29 mouse cellular contexts compared by ENCODE assay signal in the genomic region with DNA sequence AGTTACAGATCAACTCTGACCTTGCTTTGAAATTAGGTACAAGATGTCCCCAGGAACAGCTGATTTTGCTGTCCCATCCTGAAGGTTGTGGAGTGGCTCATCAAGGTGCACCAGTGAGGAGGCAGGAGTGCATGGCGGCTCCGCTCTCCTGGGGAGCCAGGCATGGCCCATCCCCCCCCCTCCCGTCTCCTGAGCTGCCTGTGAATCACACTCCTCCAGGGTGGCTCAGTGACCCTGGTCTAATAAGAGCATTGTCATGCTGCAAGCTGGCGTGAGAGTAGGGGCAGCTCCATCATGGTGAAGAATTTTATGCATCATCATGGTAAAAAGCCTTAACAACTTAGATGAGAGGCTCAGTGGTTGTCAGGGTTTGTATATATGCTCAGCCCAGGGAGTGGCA. TPM values are rescaled to one million over a fixed set of nuclear protein-coding genes. Genes with fewer than 3 reads are reported as not detected.
A peak's percentile ranks its signal among the peaks of the same experiment; 100 is the strongest.
DNase-seq lines count a peak whose midpoint lies in the region; ATAC-seq and TF ChIP-seq lines count a peak whose summit lies in the region.
"Had no signal": no experiment of that assay in that cellular context is flagged by ENCODE, and none has a peak within 500 bp of the region (broad histone marks: within the 10 kb centered on the region; RNA-seq: fewer than 3 reads in every experiment).

No protein-coding gene starts in this region.

- no peak for TF ChIP-seq EP300 in heart, adult 2 months (IDR thresholded peaks at IDR 0.05; ENCODE audit: insufficient read depth, low read depth, low read length)

- H3K4me1 ChIP-seq in hindbrain, embryonic 10.5 days (replicated peaks) = peaks cover 18% of the 10 kb centered on the region
- no peaks in the 10 kb centered on the region for H3K4me1 ChIP-seq in hindbrain, postnatal 0 days (ENCODE audit: insufficient read depth, low read length)
- peaks cover 8% of the 10 kb centered on the region for H3K4me1 ChIP-seq in kidney, embryonic 15.5 days
- no peaks in the 10 kb centered on the region for H3K4me1 ChIP-seq in heart, adult 2 months (ENCODE audit: control insufficient read depth, insufficient read depth, low read length)
- H3K4me1 ChIP-seq: embryonic facial prominence, embryonic 12.5 days; embryonic facial prominence, embryonic 15.5 days; heart, embryonic 13.5 days had no signal

- WGBS in hindbrain, embryonic 10.5 days = 28% methylated on average over 4 of the region's 4 CpGs
- WGBS in hindbrain, postnatal 0 days = 53% methylated on average over 4 of the region's 4 CpGs
- WGBS in kidney, embryonic 15.5 days = 38% methylated on average over 4 of the region's 4 CpGs
- WGBS in heart, adult 2 months = 61% methylated on average over 4 of the region's 4 CpGs

- peaks cover 54% of the 10 kb centered on the region for H3K27me3 ChIP-seq in hindbrain, embryonic 10.5 days (ENCODE audit: insufficient read depth, poor library complexity, severe bottlenecking)
- no peaks in the 10 kb centered on the region for H3K27me3 ChIP-seq in hindbrain, postnatal 0 days (ENCODE audit: insufficient read depth, low read length)
- no peaks in the 10 kb centered on the region for H3K27me3 ChIP-seq in kidney, embryonic 15.5 days
- H3K27me3 ChIP-seq in heart, adult 2 months (ENCODE audit: control insufficient read depth, insufficient read depth, low read length) = no peaks in the 10 kb centered on the region
- H3K27me3 ChIP-seq: embryonic facial prominence, embryonic 12.5 days; embryonic facial prominence, embryonic 15.5 days; heart, embryonic 13.5 days had no signal

- peak; percentile 13 for DNase-seq in hindbrain, embryonic 10.5 days (ENCODE audit: low spot score)
- no peak for DNase-seq in hindbrain, postnatal 0 days (ENCODE audit: low spot score)
- DNase-seq in kidney, adult 18-20 months = no peak
- peak; percentile 70 for DNase-seq in Muller cell, postnatal 12 days (ENCODE audit: inconsistent ontology term)
- DNase-seq in NIH3T3 (ENCODE audit: low read depth) = peak; percentile 12
- DNase-seq in layer of hippocampus, adult 18-20 months (ENCODE audit: low spot score in 2 of 2) = no peak
- no peak for DNase-seq in heart, adult 2 months
- DNase-seq: adrenal gland, postnatal 10 days; cerebellum, adult 11-12 months; cerebellum, adult 8-10 months; cerebellum, postnatal 10 days; cerebellum, postnatal 36 days; forebrain, postnatal 0 days; gastrocnemius, postnatal 25 days; heart, adult 18-20 months; heart, postnatal 14 days; heart, postnatal 4 days had no signal

- TF ChIP-seq CTCF in hindbrain, postnatal 0 days (IDR thresholded peaks at IDR 0.05; ENCODE audit: low read depth) = no peak
- TF ChIP-seq CTCF in heart, adult 2 months (IDR thresholded peaks at IDR 0.05) = no peak

- H3K9me3 ChIP-seq in hindbrain, embryonic 10.5 days = no peaks in the 10 kb centered on the region
- no peaks in the 10 kb centered on the region for H3K9me3 ChIP-seq in hindbrain, postnatal 0 days (ENCODE audit: low read length)
- no peaks in the 10 kb centered on the region for H3K9me3 ChIP-seq in kidney, embryonic 15.5 days (replicated peaks)
- H3K9me3 ChIP-seq: embryonic facial prominence, embryonic 12.5 days; embryonic facial prominence, embryonic 15.5 days; heart, embryonic 10.5 days; heart, embryonic 13.5 days had no signal

- no peak overlapping the region for H3K9ac ChIP-seq in hindbrain, postnatal 0 days (replicated peaks; ENCODE audit: low read length)
- H3K9ac ChIP-seq in kidney, embryonic 15.5 days = no peak overlapping the region
- H3K9ac ChIP-seq in heart, adult 2 months (ENCODE audit: low read depth, low read length) = no peak overlapping the region
- H3K9ac ChIP-seq: embryonic facial prominence, embryonic 12.5 days; embryonic facial prominence, embryonic 15.5 days; forebrain, postnatal 0 days; heart, embryonic 13.5 days; hindbrain, embryonic 14.5 days had no signal

- intact Hi-C loops in heart, adult 2 months (cut with DNase I) = no loop called here

- H3K4me2 ChIP-seq in hindbrain, postnatal 0 days (ENCODE audit: low read depth, low read length) = no peak overlapping the region
- no peak overlapping the region for H3K4me2 ChIP-seq in kidney, embryonic 15.5 days
- H3K4me2 ChIP-seq: embryonic facial prominence, embryonic 12.5 days; embryonic facial prominence, embryonic 15.5 days; heart, embryonic 13.5 days; hindbrain, embryonic 14.5 days had no signal

- no peak for ATAC-seq in hindbrain, postnatal 0 days
- ATAC-seq in kidney, embryonic 15.5 days (replicated peaks; ENCODE audit: low FRiP score) = 0 out of 2 replicates have a peak, but pooled peaks have one; percentile 43
- ATAC-seq: CD4-positive, CD25-positive, alpha-beta regulatory T cell, adult 4 months; forebrain, embryonic 14.5 days; forebrain, postnatal 0 days; Patski had no signal

- no peak overlapping the region for H3K27ac ChIP-seq in hindbrain, embryonic 10.5 days
- H3K27ac ChIP-seq in hindbrain, postnatal 0 days = no peak overlapping the region
- no peak overlapping the region for H3K27ac ChIP-seq in kidney, embryonic 15.5 days
- no peak overlapping the region for H3K27ac ChIP-seq in heart, adult 2 months
- H3K27ac ChIP-seq: embryonic facial prominence, embryonic 12.5 days; embryonic facial prominence, embryonic 15.5 days; heart, embryonic 10.5 days; heart, embryonic 13.5 days; hindbrain, embryonic 14.5 days had no signal

- no peaks in the 10 kb centered on the region for H3K36me3 ChIP-seq in hindbrain, embryonic 10.5 days
- H3K36me3 ChIP-seq in hindbrain, postnatal 0 days (ENCODE audit: insufficient read depth, low read length) = no peaks in the 10 kb centered on the region
- no peaks in the 10 kb centered on the region for H3K36me3 ChIP-seq in kidney, embryonic 15.5 days
- H3K36me3 ChIP-seq in heart, adult 2 months (ENCODE audit: control insufficient read depth, insufficient read depth, low read length) = no peaks in the 10 kb centered on the region
- H3K36me3 ChIP-seq: embryonic facial prominence, embryonic 12.5 days; embryonic facial prominence, embryonic 15.5 days; heart, embryonic 10.5 days; heart, embryonic 13.5 days had no signal

- no peak overlapping the region for H3K4me3 ChIP-seq in hindbrain, embryonic 10.5 days
- no peak overlapping the region for H3K4me3 ChIP-seq in hindbrain, postnatal 0 days (ENCODE audit: low read length)
- no peak overlapping the region for H3K4me3 ChIP-seq in kidney, embryonic 15.5 days (replicated peaks)
- H3K4me3 ChIP-seq in heart, adult 2 months = no peak overlapping the region
- H3K4me3 ChIP-seq: embryonic facial prominence, embryonic 12.5 days; embryonic facial prominence, embryonic 15.5 days; heart, embryonic 10.5 days; heart, embryonic 13.5 days had no signal

- TF ChIP-seq POLR2A in heart, adult 2 months (IDR thresholded peaks at IDR 0.05; ENCODE audit: insufficient read depth, low read depth, low read length) = no peak

- H3K79me2 ChIP-seq in heart, adult 2 months (replicated peaks; ENCODE audit: control insufficient read depth, insufficient read depth, low read length) = no peaks in the 10 kb centered on the region

RNA-seq across cellular contexts. Expression of a gene that starts 11.2 kb away (rescaled TPM):
- polyA plus RNA-seq in hindbrain, embryonic 10.5 days (2016; fragmentation: Nextera tagmentation; extraction: Ambion mirVana) = 1.7 and 2.6 TPM in 2 replicates
- 10.9 and 11.3 TPM in 2 replicates for total RNA-seq in hindbrain, postnatal 0 days (2014; rRNA removed)
- polyA plus RNA-seq in hindbrain, postnatal 0 days (2015; fragmentation: Nextera tagmentation; extraction: Ambion mirVana) = 10.9 TPM in 2 replicates
- polyA plus RNA-seq in kidney, embryonic 15.5 days (2015; fragmentation: Nextera tagmentation; extraction: Ambion mirVana) = 1.2 and 1.5 TPM in 2 replicates
- 10 to 100 TPM; 11.6 to 12.8 TPM for total RNA-seq in layer of hippocampus, adult 18-20 months (2021)
- 1 to 10 TPM; 3.0 to 4.0 TPM for total RNA-seq in heart, adult 2 months (2021)
- polyA plus RNA-seq in heart, adult 2 months (2012; rRNA removed) = 0.82 and 1.5 TPM in 2 replicates
- total RNA-seq: gastrocnemius, adult 8-10 months; MEL had no signal
- polyA plus RNA-seq: C2C12; CD4-positive, CD25-positive, alpha-beta regulatory T cell, adult 4 months; Patski had no signal

Comparison
In these comparisons a context has a peak if more than half of its experiments do, and no peak if none do; other contexts are left out.
1. DNase-seq: peak in hindbrain, embryonic 10.5 days (single experiment), Muller cell, postnatal 12 days (single experiment) and NIH3T3 (single experiment); none in hindbrain, postnatal 0 days (single experiment), kidney, adult 18-20 months (single experiment), layer of hippocampus, adult 18-20 months (0 of 2) and heart, adult 2 months (0 of 2).